Mouse (Mus musculus): ENCODE results near the gene 4930523C07Rik. TPM values are rescaled to one million over a fixed set of nuclear protein-coding genes. Genes with fewer than 3 reads are reported as not detected.

Gene 4930523C07Rik
- total RNA-seq, 2 experiments from 2014 or later, result 2.9 to 4.5 TPM

GRCm38 (mm10) chr1:160084239-160084638 lies 40.1 kb downstream of the 4930523C07Rik start:
- DNase-seq (ENCODE audit: low spot score in 2 of 2), result no peak

GRCm38 (mm10) chr1:160086651-160087050 lies 42.5 kb downstream of the 4930523C07Rik start:
- no peak for DNase-seq (ENCODE audit: low spot score in 2 of 2)

GRCm38 (mm10) chr1:160099659-160100302 lies 55.6 kb downstream of the 4930523C07Rik start:
- DNase-seq (ENCODE audit: low spot score in 2 of 2), result no peak

- DNase-seq (ENCODE audit: low spot score in 2 of 2), result peak in 1 of 2 experiments; percentile 26
Measured at GRCm38 (mm10) chr1:160100996-160101395, 56.8 kb downstream of the 4930523C07Rik start.

- no peak for DNase-seq (ENCODE audit: low spot score in 2 of 2)
Measured at GRCm38 (mm10) chr1:160105426-160105825, 61.2 kb downstream of the 4930523C07Rik start.

DNA sequence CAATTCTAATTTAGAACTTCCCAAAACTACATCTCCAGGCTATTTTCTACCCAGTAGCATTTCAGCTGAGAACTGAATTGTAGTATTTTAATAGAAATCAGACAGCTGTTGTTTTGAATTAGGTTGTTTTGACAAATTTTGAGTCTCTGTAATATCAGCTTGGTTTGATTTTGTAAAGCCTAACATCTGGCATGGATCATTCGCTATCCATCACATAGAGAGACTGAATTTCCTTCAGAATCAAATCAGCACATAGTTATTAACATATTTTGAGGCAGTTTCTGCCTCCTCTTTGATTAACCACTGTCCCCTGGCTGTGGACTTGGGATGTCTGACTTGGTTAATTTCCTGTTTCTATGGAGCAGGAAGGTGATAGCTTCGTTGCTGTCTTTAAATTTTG lies 64.4 kb downstream of the 4930523C07Rik start:
- peak in 1 of 2 experiments; percentile 3 for DNase-seq (ENCODE audit: low spot score in 2 of 2)

- DNase-seq (ENCODE audit: low spot score in 2 of 2), result no peak
Measured at GRCm38 (mm10) chr1:160123957-160124356, 79.8 kb downstream of the 4930523C07Rik start.

Other genes with a start within 250 kb of the 4930523C07Rik start
- gene Tnn, start 109.2 kb downstream of the 4930523C07Rik start, total RNA-seq (2021), result under 1 TPM in 1 of 2 experiments, not detected in 1; 0.14 TPM
- gene Mrps14, start 150.8 kb downstream of the 4930523C07Rik start, total RNA-seq (2021), result 10 to 100 TPM; 59.8 to 62.8 TPM
- gene Cacybp, start 168.5 kb downstream of the 4930523C07Rik start, total RNA-seq (2021), result 10 to 100 TPM; 69.2 to 84.9 TPM